Mouse (Mus musculus) adrenal gland, postnatal 4 days (tissue): ENCODE measurements at regions not wholly inside any gene's neighbourhood (a gene's known extent, or its start where the extent isn't known, plus 50 kb on each side); places are given as distances from the start of the nearest gene placed in this dataset.
A peak's percentile ranks its signal among the peaks of the same experiment; 100 is the strongest.

Experiments used
- DNase-seq, 2 experiments: peaks; one replicate each; pipeline ENCODE4 v3.0.0; 2021 to 2022; ENCODE audit warnings: low spot score in 2 of 2, mixed read lengths in 2 of 2

GRCm38 (mm10) chr6:91573487-91573886 lies 57.8 kb downstream of the Lsm3 start:
- DNase-seq = no peak

- DNase-seq = no peak
Measured at GRCm38 (mm10) chr6:91574414-91574813, 58.7 kb downstream of the Lsm3 start.

GRCm38 (mm10) chr6:91575662-91576364 lies 60.1 kb downstream of the Lsm3 start:
- DNase-seq = peak; percentile 20 to 58

GRCm38 (mm10) chr6:91576906-91577305 lies 61.2 kb downstream of the Lsm3 start:
- DNase-seq = no peak

GRCm38 (mm10) chr6:91579666-91580065 lies 63.9 kb downstream of the Lsm3 start:
- DNase-seq = no peak

GRCm38 (mm10) chr6:91580607-91581006 lies 64.9 kb downstream of the Lsm3 start:
- no peak for DNase-seq

GRCm38 (mm10) chr6:91582338-91582737 lies 66.6 kb downstream of the Lsm3 start:
- no peak for DNase-seq

GRCm38 (mm10) chr6:91583346-91583745 lies 67.6 kb downstream of the Lsm3 start:
- DNase-seq = no peak

- DNase-seq = no peak
Measured at GRCm38 (mm10) chr6:91585543-91585942, 69.8 kb downstream of the Lsm3 start.

- no peak for DNase-seq
Measured at GRCm38 (mm10) chr6:91589181-91589580, 73.5 kb downstream of the Lsm3 start.

- DNase-seq = no peak
Measured at GRCm38 (mm10) chr6:91590395-91590794, 74.7 kb downstream of the Lsm3 start.

GRCm38 (mm10) chr6:91590806-91591571 lies 75.3 kb downstream of the Lsm3 start:
- no peak for DNase-seq

GRCm38 (mm10) chr6:91592651-91593050 lies 76.9 kb downstream of the Lsm3 start:
- DNase-seq = no peak

GRCm38 (mm10) chr6:91598942-91599341 lies 83.2 kb downstream of the Lsm3 start:
- peak; percentile 69 to 79 for DNase-seq

- no peak for DNase-seq
Measured at GRCm38 (mm10) chr6:91600116-91600515, 83.7 kb upstream of the Slc6a6 start.

GRCm38 (mm10) chr6:91606634-91607215 lies 77.1 kb upstream of the Slc6a6 start:
- no peak for DNase-seq

GRCm38 (mm10) chr6:91607613-91608272 lies 76.1 kb upstream of the Slc6a6 start:
- DNase-seq = no peak

GRCm38 (mm10) chr6:91609671-91610070 lies 74.2 kb upstream of the Slc6a6 start:
- no peak for DNase-seq

GRCm38 (mm10) chr6:91615022-91615421 lies 68.8 kb upstream of the Slc6a6 start:
- DNase-seq = no peak

GRCm38 (mm10) chr6:91616541-91616940 lies 67.3 kb upstream of the Slc6a6 start:
- DNase-seq = no peak

- DNase-seq = no peak
Measured at GRCm38 (mm10) chr6:91617031-91617596, 66.7 kb upstream of the Slc6a6 start.
